Mouse (Mus musculus) CH12.LX (cell line): ENCODE data around the gene Kcng4. TPM values are rescaled to one million over a fixed set of nuclear protein-coding genes. Genes with fewer than 3 reads are reported as not detected.

Experiments used
- DNase-seq: peaks from one replicate; pipeline ENCODE4 v3.0.0-alpha.2; 2013; ENCODE audit errors: extremely low read depth
- H3K27ac ChIP-seq: 2 replicates; pipeline ENCODE4 v1.5.1; 2012; ENCODE audit warnings: low read depth, mild to moderate bottlenecking, control low read depth, moderate library complexity; ENCODE audit not compliant: insufficient read depth
- H3K27me3 ChIP-seq: replicated peaks from 2 replicates; pipeline ENCODE3; 2012; ENCODE audit warnings: inconsistent platforms
- H3K36me3 ChIP-seq, 2 experiments: replicated peaks in 1 of 2; 2 replicates each; pipeline versions ENCODE3 to v1.6.1; 2012; ENCODE audit warnings: inconsistent platforms in 1 of 2, low read length in 1 of 2, mild to moderate bottlenecking in 1 of 2, mixed read lengths in 1 of 2, moderate library complexity in 1 of 2; ENCODE audit not compliant: control insufficient read depth in 1 of 2, insufficient read depth in 1 of 2
- H3K4me1 ChIP-seq, 2 experiments: 2 replicates each; pipeline ENCODE4 v1.6.1; 2012; ENCODE audit warnings: inconsistent platforms in 1 of 2, moderate library complexity in 1 of 2; ENCODE audit not compliant: insufficient read depth in 2 of 2, control insufficient read depth in 1 of 2
- H3K4me2 ChIP-seq: 2 replicates; pipeline ENCODE4 v1.6.1; 2012; ENCODE audit warnings: low read depth, mild to moderate bottlenecking, control low read depth; ENCODE audit not compliant: poor library complexity, insufficient read depth, severe bottlenecking
- H3K4me3 ChIP-seq, 3 experiments: fragments of 150-350 bp in 1 of 3; sonication (generic) in 1 of 3; replicated peaks in 1 of 3; 2 replicates each; pipeline versions ENCODE3 to v1.5.1; 2011 to 2012; ENCODE audit warnings: low read depth in 2 of 3, low read length in 2 of 3, mild to moderate bottlenecking in 2 of 3, moderate library complexity in 2 of 3, control low read depth in 1 of 3, improper control_type of control experiment in 1 of 3, inconsistent platforms in 1 of 3, mixed read lengths in 1 of 3; ENCODE audit not compliant: poor library complexity in 1 of 3
- H3K79me2 ChIP-seq: replicated peaks from 2 replicates; pipeline ENCODE4 v1.6.1; 2012; ENCODE audit warnings: mild to moderate bottlenecking, moderate library complexity; ENCODE audit not compliant: control insufficient read depth, poor library complexity, insufficient read depth, severe bottlenecking; ENCODE audit errors: extremely low read depth
- H3K9ac ChIP-seq: 2 replicates; pipeline ENCODE4 v1.6.1; 2012; ENCODE audit warnings: low read depth, mild to moderate bottlenecking, control low read depth, moderate library complexity; ENCODE audit not compliant: insufficient read depth
- H3K9me3 ChIP-seq: replicated peaks from 2 replicates; pipeline ENCODE3; 2012; ENCODE audit warnings: low read length, inconsistent platforms, mixed read lengths
- BHLHE40 ChIP-seq: IDR thresholded peaks from 2 replicates; pipeline ENCODE4 v1.6.1; 2011; ENCODE audit warnings: mild to moderate bottlenecking, low read depth, low read length, improper control_type of control experiment
- CHD1 ChIP-seq: IDR thresholded peaks from 2 replicates; pipeline ENCODE4 v1.6.1; 2012; ENCODE audit warnings: low read depth, low read length, improper control_type of control experiment, inconsistent platforms
- CHD2 ChIP-seq: IDR thresholded peaks from 2 replicates; pipeline ENCODE4 v1.6.1; 2011; ENCODE audit warnings: low read length, improper control_type of control experiment
- CTCF ChIP-seq, 2 experiments: IDR thresholded peaks in 1 of 2; conservative IDR thresholded peaks in 1 of 2; 2 replicates each; pipeline ENCODE4 v1.5.1; 2011 to 2012; ENCODE audit warnings: low read depth in 2 of 2, low read length in 2 of 2, improper control_type of control experiment in 1 of 2, inconsistent platforms in 1 of 2, mild to moderate bottlenecking in 1 of 2, moderate library complexity in 1 of 2
- E2F4 ChIP-seq: IDR thresholded peaks from 2 replicates; pipeline ENCODE4 v1.6.1; 2011; ENCODE audit warnings: low read depth, low read length, improper control_type of control experiment; ENCODE audit not compliant: insufficient replicate concordance
- EP300 ChIP-seq: IDR thresholded peaks from 2 replicates; pipeline ENCODE4 v1.6.1; 2011; ENCODE audit warnings: low read length, improper control_type of control experiment
- JUND ChIP-seq: conservative IDR thresholded peaks from 2 replicates; pipeline ENCODE4 v1.6.1; 2011; ENCODE audit warnings: low read depth, low read length, improper control_type of control experiment
- KAT2A ChIP-seq: IDR thresholded peaks from 2 replicates; pipeline ENCODE4 v1.6.1; 2012; ENCODE audit warnings: low read length, improper control_type of control experiment, inconsistent platforms; ENCODE audit not compliant: insufficient replicate concordance
- MAFK ChIP-seq: IDR thresholded peaks from 2 replicates; pipeline ENCODE4 v1.6.1; 2011; ENCODE audit warnings: low read length, improper control_type of control experiment; ENCODE audit not compliant: insufficient replicate concordance
- MAX ChIP-seq: IDR thresholded peaks from 2 replicates; pipeline ENCODE4 v1.6.1; 2011; ENCODE audit warnings: low read length, improper control_type of control experiment
- MAZ ChIP-seq: IDR thresholded peaks from 2 replicates; pipeline ENCODE4 v1.6.1; 2012; ENCODE audit warnings: low read depth, mild to moderate bottlenecking, inconsistent platforms, low read length, improper control_type of control experiment, moderate library complexity
- MEF2A ChIP-seq: IDR thresholded peaks from 2 replicates; pipeline ENCODE4 v1.6.1; 2014; ENCODE audit warnings: low read depth, mild to moderate bottlenecking, inconsistent platforms, low read length, improper control_type of control experiment, borderline replicate concordance
- MXI1 ChIP-seq: IDR thresholded peaks from 2 replicates; pipeline ENCODE4 v1.6.1; 2011; ENCODE audit warnings: mild to moderate bottlenecking, low read depth, low read length, improper control_type of control experiment
- NELFE ChIP-seq: IDR thresholded peaks from 2 replicates; pipeline ENCODE4 v1.6.1; 2011; ENCODE audit warnings: low read depth, low read length, improper control_type of control experiment
- NRF1 ChIP-seq: IDR thresholded peaks from 2 replicates; pipeline ENCODE4 v1.6.1; 2014; ENCODE audit warnings: low read depth, mild to moderate bottlenecking, inconsistent platforms, low read length, improper control_type of control experiment, moderate library complexity
- PAX5 ChIP-seq: IDR thresholded peaks from 2 replicates; pipeline ENCODE4 v1.6.1; 2012; ENCODE audit warnings: low read length, inconsistent platforms, mixed read lengths
- POLR2A ChIP-seq: IDR thresholded peaks from 2 replicates; pipeline ENCODE4 v1.6.1; 2011; ENCODE audit warnings: low read depth, mild to moderate bottlenecking, improper control_type of control experiment, low read length
- POLR2AphosphoS2 ChIP-seq: IDR thresholded peaks from 2 replicates; pipeline ENCODE4 v1.6.1; 2011; ENCODE audit warnings: low read depth, low read length, improper control_type of control experiment
- RCOR1 ChIP-seq: conservative IDR thresholded peaks from 2 replicates; pipeline ENCODE4 v1.6.1; 2012; ENCODE audit warnings: low read depth, mild to moderate bottlenecking, inconsistent platforms, low read length, improper control_type of control experiment
- SMC3 ChIP-seq: IDR thresholded peaks from 2 replicates; pipeline ENCODE4 v1.6.1; 2011; ENCODE audit warnings: low read depth, low read length, improper control_type of control experiment
- TBP ChIP-seq: conservative IDR thresholded peaks from 2 replicates; pipeline ENCODE4 v1.6.1; 2011; ENCODE audit warnings: low read depth, low read length, improper control_type of control experiment
- TCF12 ChIP-seq: IDR thresholded peaks from 2 replicates; pipeline ENCODE4 v1.6.1; 2014; ENCODE audit warnings: low read depth, mild to moderate bottlenecking, inconsistent platforms, low read length, improper control_type of control experiment
- UBTF ChIP-seq: IDR thresholded peaks from 2 replicates; pipeline ENCODE4 v1.6.1; 2012; ENCODE audit warnings: low read depth, mild to moderate bottlenecking, inconsistent platforms, low read length, improper control_type of control experiment, moderate library complexity
- ZC3H11A ChIP-seq: IDR thresholded peaks from 2 replicates; pipeline ENCODE4 v1.6.1; 2012; ENCODE audit warnings: low read depth, mild to moderate bottlenecking, inconsistent platforms, low read length, improper control_type of control experiment
- ZKSCAN1 ChIP-seq: IDR thresholded peaks from 2 replicates; pipeline ENCODE4 v1.6.1; 2012; ENCODE audit warnings: low read depth, inconsistent platforms, low read length, improper control_type of control experiment, borderline replicate concordance
- ZMIZ1 ChIP-seq: IDR thresholded peaks from 2 replicates; pipeline ENCODE4 v1.6.1; 2012; ENCODE audit warnings: low read depth, mild to moderate bottlenecking, inconsistent platforms, low read length, improper control_type of control experiment
- ZNF384 ChIP-seq: IDR thresholded peaks from 2 replicates; pipeline ENCODE4 v1.6.1; 2012; ENCODE audit warnings: low read depth, low read length, improper control_type of control experiment, inconsistent platforms
- dilution Hi-C: fragments of 300-500 bp; cut with MboI; formaldehyde crosslinking; loops from 2 replicates; pipeline ENCODE4 v1.14.3; 2020; ENCODE audit warnings: low sequenced_read_pairs; ENCODE audit not compliant: extremely low pct_unique_long_range_greater_than_20kb, extremely low pct_ligation_motif_present
- in situ Hi-C: fragments of 300-500 bp; cut with MboI; formaldehyde crosslinking; loops from 3 replicates; pipeline ENCODE4 v1.14.3; 2019; ENCODE audit warnings: low sequenced_read_pairs, low pct_ligation_motif_present, low pct_unique_long_range_greater_than_20kb, mixed read lengths
- polyA plus RNA-seq: library from polyadenylated mRNA; unstranded; fragments of >175 nt; gene quantifications from 2 replicates; pipeline ENCODE4 v1.2.1, GENCODE M21; 2012; ENCODE audit warnings: low read depth; ENCODE audit not compliant: insufficient read length
- total RNA-seq, 2 experiments: library from RNA; depleted of rRNA; stranded (reverse); fragments of 300-350 nt in 1 of 2; fragments of >200 nt in 1 of 2; gene quantifications; 2 replicates each; pipeline ENCODE4 v1.2.3; 2012 to 2014

The Kcng4 gene
- total and polyA plus RNA-seq, 3 experiments: not detected

DNA sequence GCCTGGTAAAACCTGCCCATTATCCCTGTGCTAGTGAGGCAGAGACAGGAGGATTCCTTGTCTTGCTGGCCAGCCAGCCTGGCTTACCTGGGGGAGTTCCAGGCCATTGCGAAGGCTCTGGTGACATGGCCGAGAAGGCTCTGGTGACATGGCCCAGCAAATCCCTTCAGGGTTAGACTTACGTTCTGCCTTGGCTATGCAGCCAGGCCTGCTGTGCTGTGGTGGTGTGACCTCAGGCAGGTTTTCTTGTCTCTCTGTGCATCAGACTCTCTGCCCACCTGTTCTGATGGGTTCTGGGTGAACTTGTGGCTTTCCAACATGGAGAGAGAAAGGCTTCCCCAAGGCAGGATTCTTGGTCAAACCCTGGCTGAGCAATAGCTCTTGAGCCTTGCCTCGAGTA lies 1.9 kb upstream of the Kcng4 start:
- Histone ChIP-seq H3K4me3 (no peak overlapping the region), H3K27ac (no peak overlapping the region), H3K36me3 (no peaks in the 10 kb centered on the region), H3K79me2 (no peaks in the 10 kb centered on the region), H3K9me3 (peaks cover 5% of the 10 kb centered on the region), H3K9ac (no peak overlapping the region), H3K27me3 (peaks cover 85% of the 10 kb centered on the region), H3K4me1 (peaks cover 0 to 6% of the 10 kb centered on the region in 2 experiments; a peak in 2 of 4 replicates), H3K4me2 (no peak overlapping the region)
- dilution Hi-C loops: no loop called here
- no peak for TF ChIP-seq TCF12
- TF ChIP-seq CTCF (conservative IDR thresholded peaks at IDR 0.05 in 1 of 2, IDR thresholded peaks at IDR 0.05 in 1 of 2; ENCODE audit: low read depth in 2 of 2, low read length in 2 of 2): no peak
- no peak for DNase-seq
- in situ Hi-C loops: no loop called here

DNA sequence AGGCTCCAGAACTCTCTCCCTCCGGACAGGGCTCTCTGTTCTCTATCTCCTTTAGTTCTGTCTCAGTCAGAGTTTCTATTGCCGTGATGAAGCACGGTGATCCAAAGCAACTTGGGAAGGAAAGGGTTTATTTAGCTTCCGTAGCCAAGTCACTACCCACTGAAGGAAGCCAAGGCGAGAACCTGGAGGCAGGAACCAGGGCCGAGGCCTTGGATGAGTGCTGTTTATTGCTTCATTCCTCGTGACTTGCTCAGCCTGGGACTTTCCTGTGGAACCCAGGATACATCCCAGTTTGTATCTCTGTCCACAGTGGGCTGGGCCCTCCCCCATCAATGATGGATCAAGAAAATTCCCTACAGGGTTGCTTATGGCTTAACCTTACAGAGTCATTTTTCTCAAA lies 1.3 kb upstream of the Kcng4 start:
- Histone ChIP-seq H3K36me3 (no peaks in the 10 kb centered on the region), H3K4me2 (no peak overlapping the region), H3K27ac (no peak overlapping the region), H3K4me1 (peaks cover 0 to 6% of the 10 kb centered on the region in 2 experiments; a peak in 2 of 4 replicates), H3K9me3 (peaks cover under 1% of the 10 kb centered on the region), H3K4me3 (no peak overlapping the region), H3K79me2 (no peaks in the 10 kb centered on the region), H3K27me3 (peaks cover 85% of the 10 kb centered on the region), H3K9ac (no peak overlapping the region)
- in situ Hi-C loops (no loop called here), dilution Hi-C loops (no loop called here)
- TF ChIP-seq MAX (no peak), CHD2 (no peak), MEF2A (no peak), UBTF (no peak), BHLHE40 (no peak), MAZ (no peak), ZNF384 (no peak), TCF12 (no peak), ZC3H11A (no peak), CTCF (conservative IDR thresholded peaks at IDR 0.05 in 1 of 2, IDR thresholded peaks at IDR 0.05 in 1 of 2; ENCODE audit: low read depth in 2 of 2, low read length in 2 of 2) (no peak), PAX5 (no peak), MXI1 (no peak), NELFE (no peak), RCOR1 (no peak)
- DNase-seq: no peak

DNA sequence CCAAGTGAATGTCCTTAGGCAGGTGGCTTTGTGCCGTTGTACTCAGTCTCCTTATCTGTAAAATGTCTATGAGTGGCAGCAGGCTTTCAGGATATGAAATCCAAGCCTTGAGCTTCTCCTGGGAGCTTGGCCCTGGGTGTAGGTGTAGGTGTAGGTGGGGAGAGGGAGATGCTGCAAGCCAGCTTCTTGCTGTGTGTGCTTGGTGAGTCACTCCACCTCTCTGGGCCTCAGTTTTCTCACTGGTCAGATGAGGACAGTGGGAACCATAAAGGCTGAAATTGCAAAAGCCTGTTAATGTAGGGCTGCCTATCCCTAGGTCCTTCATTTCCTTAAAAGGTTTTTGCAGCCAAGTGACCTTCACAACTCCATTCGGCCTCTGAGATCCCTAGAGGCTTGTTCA lies 478 bp upstream of the Kcng4 start:
- DNase-seq: no peak
- Histone ChIP-seq H3K9ac (no peak overlapping the region), H3K27ac (no peak overlapping the region), H3K79me2 (no peaks in the 10 kb centered on the region), H3K9me3 (no peaks in the 10 kb centered on the region), H3K36me3 (no peaks in the 10 kb centered on the region), H3K4me2 (no peak overlapping the region), H3K4me1 (peaks cover 0 to 8% of the 10 kb centered on the region in 2 experiments; a peak in 3 of 4 replicates), H3K4me3 (no peak overlapping the region), H3K27me3 (peaks cover 89% of the 10 kb centered on the region)
- in situ Hi-C loops: no loop called here
- dilution Hi-C loops: no loop called here
- no peak for TF ChIP-seq POLR2AphosphoS2
- TF ChIP-seq ZMIZ1: no peak
- TF ChIP-seq ZKSCAN1: no peak
- no peak for TF ChIP-seq MAX
- TF ChIP-seq MEF2A: no peak
- no peak for TF ChIP-seq EP300
- TF ChIP-seq ZC3H11A: no peak
- no peak for TF ChIP-seq TCF12
- no peak for TF ChIP-seq CHD1
- TF ChIP-seq JUND: no peak
- no peak for TF ChIP-seq SMC3
- TF ChIP-seq PAX5: no peak
- no peak for TF ChIP-seq NRF1
- no peak for TF ChIP-seq E2F4
- TF ChIP-seq KAT2A: no peak
- TF ChIP-seq POLR2A: no peak
- TF ChIP-seq TBP: no peak
- TF ChIP-seq MXI1: no peak
- no peak for TF ChIP-seq MAFK
